Mouse (Mus musculus): ENCODE data around the gene Vmn1r173. TPM values are rescaled to one million over a fixed set of nuclear protein-coding genes. Genes with fewer than 3 reads are reported as not detected.
"Not testable (repeated sequence)": the region's sequence is repeated elsewhere in the genome, so short reads cannot be mapped to it uniquely, and the experiment has no call there.

Gene Vmn1r173
- not detected for polyA plus RNA-seq (2017; shearing (Covaris generic))

GRCm38 (mm10) chr7:23700403-23700802, at the start of gene Vmn1r173:
TSS of gene Vmn1r173 (plus strand) at chr7:23700703.
- ATAC-seq: not testable (repeated sequence)

- ATAC-seq: no peak
Measured at GRCm38 (mm10) chr7:23658016-23658415, 42.5 kb upstream of the Vmn1r173 start, which contains the start of gene Vmn1r172. TSS of gene Vmn1r172 (plus strand) at chr7:23658316.

GRCm38 (mm10) chr7:23751970-23752369, 51.5 kb downstream of the Vmn1r173 start, which contains the start of gene Vmn1r174:
TSS of gene Vmn1r174 (plus strand) at chr7:23752270.
- not testable (repeated sequence) for ATAC-seq

Other genes starting within 250 kb of the Vmn1r173 start
- gene Vmn1r167, start 193.5 kb upstream of the Vmn1r173 start, polyA plus RNA-seq (2017; shearing (Covaris generic)): not detected
- gene Vmn1r168, start 161.0 kb upstream of the Vmn1r173 start, polyA plus RNA-seq (2017; shearing (Covaris generic)): not detected
- gene Vmn1r169, start 125.2 kb upstream of the Vmn1r173 start, polyA plus RNA-seq (2017; shearing (Covaris generic)): not detected
- not detected for gene Vmn1r170, start 94.5 kb upstream of the Vmn1r173 start, polyA plus RNA-seq (2017; shearing (Covaris generic))
- gene Vmn1r171, start 70.0 kb upstream of the Vmn1r173 start, polyA plus RNA-seq (2017; shearing (Covaris generic)): not detected
- gene Vmn1r172, start 42.4 kb upstream of the Vmn1r173 start, polyA plus RNA-seq (2017; shearing (Covaris generic)): not detected
- not detected for gene Vmn1r174, start 51.6 kb downstream of the Vmn1r173 start, polyA plus RNA-seq (2017; shearing (Covaris generic))
- not detected for gene Vmn1r175, start 109.9 kb downstream of the Vmn1r173 start, polyA plus RNA-seq (2017; shearing (Covaris generic))
- not detected for gene Vmn1r176, start 136.7 kb downstream of the Vmn1r173 start, polyA plus RNA-seq (2017; shearing (Covaris generic))
- not detected for gene Vmn1r177, start 165.7 kb downstream of the Vmn1r173 start, polyA plus RNA-seq (2017; shearing (Covaris generic))
- not detected for gene Vmn1r178, start 191.3 kb downstream of the Vmn1r173 start, polyA plus RNA-seq (2017; shearing (Covaris generic))
- gene Vmn1r179, start 226.3 kb downstream of the Vmn1r173 start, polyA plus RNA-seq (2017; shearing (Covaris generic)): under 1 TPM in 1 of 2 experiments, not detected in 1; 0.11 TPM
- not detected for gene Vmn1r180, start 249.9 kb downstream of the Vmn1r173 start, polyA plus RNA-seq (2017; shearing (Covaris generic))